Mouse (Mus musculus) liver, adult 2 months (tissue): ENCODE measurements at regions not wholly inside any gene's neighbourhood (a gene's known extent, or its start where the extent isn't known, plus 50 kb on each side); places are given as distances from the start of the nearest gene placed in this dataset.

Experiments used
- CTCF ChIP-seq: fragments of 200-500 bp; IDR thresholded peaks from 2 replicates; pipeline ENCODE4 v1.5.1; 2011; ENCODE audit warnings: low read depth, low read length, control low read depth
- POLR2A ChIP-seq: fragments of 200-500 bp; IDR thresholded peaks from 2 replicates; pipeline ENCODE4 v1.6.1; 2011; ENCODE audit warnings: low read length, control low read depth; ENCODE audit not compliant: insufficient read depth; ENCODE audit errors: extremely low read depth

GRCm38 (mm10) chr13:48192476-48192875 is 68.6 kb upstream of the Id4 start:
- TF ChIP-seq CTCF: no peak
- TF ChIP-seq POLR2A: no peak
